Mouse (Mus musculus) G1E (cell line): ENCODE measurements around the gene Pfdn4.

Experiments
- CTCF ChIP-seq: IDR thresholded peaks from 2 replicates; pipeline ENCODE4 v1.5.1; 2012; ENCODE audit warnings: low read depth, low read length, inconsistent platforms, mixed read lengths
- GATA1 ChIP-seq: IDR thresholded peaks from 2 replicates; pipeline ENCODE4 v1.6.1; 2012; ENCODE audit warnings: borderline replicate concordance, low read length, inconsistent platforms, mixed read lengths
- GATA2 ChIP-seq: IDR thresholded peaks from 2 replicates; pipeline ENCODE4 v1.6.1; 2012; ENCODE audit warnings: low read depth, low read length, inconsistent platforms, borderline replicate concordance
- POLR2AphosphoS5 ChIP-seq: IDR thresholded peaks from 2 replicates; pipeline ENCODE4 v1.6.1; 2012; ENCODE audit warnings: low read depth, low read length, inconsistent platforms; ENCODE audit not compliant: insufficient replicate concordance
- TAL1 ChIP-seq: conservative IDR thresholded peaks from 2 replicates; pipeline ENCODE4 v1.6.1; 2012; ENCODE audit warnings: low read depth, low read length, inconsistent platforms, mixed read lengths

DNA sequence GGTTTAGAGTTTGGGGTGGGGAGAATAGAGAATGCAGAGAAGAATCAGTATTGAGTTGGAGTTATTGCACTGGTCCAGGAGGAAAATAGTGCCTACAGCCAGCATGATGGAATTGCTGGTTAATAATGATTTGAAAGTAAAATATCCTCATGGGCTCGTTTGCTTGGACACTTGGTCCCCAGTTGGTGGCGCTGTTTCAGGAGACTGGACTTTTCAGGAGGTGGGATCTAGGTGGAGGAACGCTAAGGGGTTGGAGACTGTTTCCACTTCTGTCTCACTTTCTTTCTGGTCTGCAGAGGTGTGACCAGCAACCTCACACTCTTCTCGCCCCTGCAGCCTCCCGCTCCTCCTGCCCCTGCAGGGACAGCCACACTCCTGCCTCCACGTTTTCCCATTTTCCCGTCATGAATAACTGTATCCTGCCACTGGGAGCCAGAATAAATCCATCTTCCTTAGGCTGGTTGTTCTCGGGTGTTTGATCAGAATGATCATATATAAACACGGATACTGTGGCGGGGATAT lies 14.1 kb upstream of the Pfdn4 start:
- TF ChIP-seq CTCF (no peak), GATA2 (no peak), POLR2AphosphoS5 (no peak), GATA1 (no peak), TAL1 (no peak)
